Mouse (Mus musculus): ENCODE results near the gene Hist3h2a.
A peak's percentile ranks its signal among the peaks of the same experiment; 100 is the strongest.

DNA sequence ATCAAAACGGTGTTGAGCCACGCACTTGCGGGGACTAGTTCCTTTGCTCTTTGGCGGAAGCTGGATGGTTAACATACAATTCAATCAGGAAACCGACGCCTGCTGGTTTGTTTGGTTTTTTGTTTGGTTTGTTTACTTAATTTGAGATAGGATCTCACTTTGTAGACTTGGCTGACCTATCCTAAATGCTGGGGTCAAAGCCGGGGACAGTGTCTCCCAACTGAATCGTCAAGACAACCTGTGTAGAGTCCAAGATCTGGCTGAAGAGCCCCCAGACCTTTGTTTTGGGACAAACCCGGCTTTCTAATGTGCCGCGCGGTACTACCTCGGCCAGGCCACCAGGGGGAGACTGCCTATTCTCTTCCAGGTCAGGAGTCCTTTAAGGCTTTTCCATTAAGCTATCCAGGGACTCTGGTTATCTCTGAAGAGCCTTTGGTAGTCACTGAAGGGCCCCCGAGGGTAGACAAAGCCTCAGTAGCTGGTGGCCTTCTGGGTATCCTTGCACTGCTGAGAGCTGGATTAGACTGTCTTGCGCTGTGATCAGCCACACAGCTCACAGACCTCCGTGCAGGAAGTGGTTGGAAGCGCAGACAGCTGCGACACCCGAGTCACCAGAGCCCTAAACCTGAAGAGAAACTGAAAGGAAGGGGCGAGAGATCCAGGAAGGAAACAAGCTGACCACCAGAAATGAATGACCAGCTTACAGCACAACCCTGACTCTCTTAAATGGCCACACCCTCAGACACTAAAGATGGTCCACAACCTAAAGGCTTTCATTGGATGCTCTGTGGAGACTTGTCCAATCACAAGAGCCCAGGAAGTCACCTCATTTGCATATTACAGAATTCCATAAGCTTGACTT is 26.5 kb upstream of the Hist3h2a start:
- TF ChIP-seq CTCF (IDR thresholded peaks at IDR 0.05; ENCODE audit: low read depth): peak; percentile 92
- TF ChIP-seq EP300 (IDR thresholded peaks at IDR 0.05; ENCODE audit: low read depth): peak; percentile 16; the same call in 1 of the 2 replicates

All from liver, postnatal 0 days (tissue).